Mouse (Mus musculus) CD4-positive helper T cell, adult 2 months (primary cell): Measurements from ENCODE around the gene Plscr1.

ENCODE experiments used
- DNase-seq: peaks from one replicate; pipeline ENCODE4 v3.0.0-alpha.2; 2012; ENCODE audit warnings: low read depth, missing footprints, low spot score

Gene Plscr1

DNA sequence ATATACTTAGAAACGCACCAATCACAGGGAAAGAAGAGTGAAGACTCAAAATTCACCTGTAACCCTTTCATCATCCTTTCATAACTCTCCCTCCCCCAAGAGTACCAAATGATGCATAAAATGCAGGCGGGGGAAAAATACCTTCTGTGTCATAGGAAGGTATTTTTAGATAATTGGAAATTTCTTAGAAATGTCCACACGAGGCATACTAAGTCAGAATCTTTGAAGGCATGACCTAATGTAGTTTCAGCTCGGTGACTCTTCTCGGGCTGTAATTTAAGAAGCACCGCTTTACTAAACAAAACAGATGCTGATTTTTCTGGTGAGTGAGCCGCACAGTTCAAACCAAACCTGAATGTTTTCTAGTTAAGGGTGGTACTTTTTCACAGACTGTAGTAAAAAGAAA lies at the start of gene Plscr1:
Plscr1 (plus strand) TSS at position 304 of the 406 bp plus-strand sequence.
- DNase-seq: peak; percentile 30

DNA sequence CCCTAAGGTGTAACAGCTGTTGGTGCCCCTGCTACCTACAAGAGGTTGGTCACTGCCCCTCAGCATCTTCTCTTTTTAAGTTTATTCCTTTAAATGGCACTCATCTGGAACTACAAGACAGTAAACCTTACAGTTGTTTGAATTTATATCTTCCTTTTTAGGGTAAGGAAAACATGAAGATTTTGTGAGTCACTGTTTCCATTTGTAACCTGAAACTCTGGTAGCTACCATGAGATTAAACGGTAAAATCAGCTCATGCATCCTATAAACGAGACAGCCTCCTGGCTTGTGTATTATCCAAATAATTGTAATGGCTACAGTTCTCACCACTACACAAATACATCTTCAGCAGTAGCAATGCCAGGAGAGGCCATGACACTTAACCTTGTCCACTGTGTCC lies 45.2 kb upstream of the Plscr1 start:
- no peak for DNase-seq

DNA sequence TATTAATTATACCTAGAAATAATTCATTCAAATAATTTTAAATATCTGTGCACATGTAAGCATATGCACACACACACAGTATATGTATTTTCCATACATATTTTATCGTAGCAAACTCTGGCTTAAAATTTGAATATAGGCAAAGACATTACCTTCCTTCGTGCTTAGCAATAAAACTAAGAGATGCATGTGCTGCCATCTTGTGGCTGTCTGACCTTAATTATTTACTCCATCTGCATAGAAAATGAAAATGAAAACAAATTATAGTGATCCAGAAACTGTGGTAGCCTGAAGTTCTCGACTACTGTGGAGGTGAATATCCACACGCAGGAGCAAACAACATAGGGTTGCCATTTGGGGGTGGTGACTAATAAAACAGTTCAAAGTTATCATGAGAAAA lies 42.2 kb upstream of the Plscr1 start:
- DNase-seq: peak; percentile 64

DNA sequence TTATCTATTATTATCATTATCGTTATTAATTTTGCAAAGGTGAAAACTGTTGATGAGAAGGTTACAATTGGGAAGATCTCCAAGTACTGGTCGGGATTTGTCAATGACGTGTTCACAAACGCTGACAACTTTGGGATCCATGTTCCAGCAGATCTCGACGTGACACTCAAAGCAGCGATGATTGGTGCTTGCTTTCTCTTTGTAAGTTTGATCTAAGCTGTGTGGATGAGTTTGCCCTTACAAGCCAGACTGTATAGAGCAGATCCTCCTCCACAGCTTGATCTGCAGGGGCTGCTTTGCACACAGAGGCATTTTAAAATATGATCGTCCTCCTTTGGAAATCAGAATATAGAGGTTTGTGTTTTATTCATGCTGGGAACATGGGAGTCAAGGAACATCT lies 41.8 kb upstream of the Plscr1 start:
- DNase-seq: no peak

DNA sequence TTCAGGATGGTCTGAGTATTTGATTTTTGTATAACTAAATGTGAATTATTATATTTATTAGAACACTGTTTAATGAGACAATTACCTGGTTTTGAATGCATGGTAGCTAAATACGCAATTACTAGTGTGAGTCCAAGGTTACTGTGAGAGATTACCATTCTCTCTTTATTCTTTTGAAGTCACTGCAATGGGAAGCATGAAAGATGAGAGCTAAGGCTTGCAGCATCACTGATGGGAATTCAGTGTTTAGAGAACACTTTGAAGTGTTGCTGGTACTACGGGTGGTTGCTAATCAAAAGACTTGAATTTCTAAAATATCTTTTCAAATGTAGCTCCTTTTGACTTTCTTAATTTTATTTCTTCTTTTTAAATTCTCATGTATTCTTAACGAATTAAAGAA lies 39.7 kb upstream of the Plscr1 start:
- no peak for DNase-seq

DNA sequence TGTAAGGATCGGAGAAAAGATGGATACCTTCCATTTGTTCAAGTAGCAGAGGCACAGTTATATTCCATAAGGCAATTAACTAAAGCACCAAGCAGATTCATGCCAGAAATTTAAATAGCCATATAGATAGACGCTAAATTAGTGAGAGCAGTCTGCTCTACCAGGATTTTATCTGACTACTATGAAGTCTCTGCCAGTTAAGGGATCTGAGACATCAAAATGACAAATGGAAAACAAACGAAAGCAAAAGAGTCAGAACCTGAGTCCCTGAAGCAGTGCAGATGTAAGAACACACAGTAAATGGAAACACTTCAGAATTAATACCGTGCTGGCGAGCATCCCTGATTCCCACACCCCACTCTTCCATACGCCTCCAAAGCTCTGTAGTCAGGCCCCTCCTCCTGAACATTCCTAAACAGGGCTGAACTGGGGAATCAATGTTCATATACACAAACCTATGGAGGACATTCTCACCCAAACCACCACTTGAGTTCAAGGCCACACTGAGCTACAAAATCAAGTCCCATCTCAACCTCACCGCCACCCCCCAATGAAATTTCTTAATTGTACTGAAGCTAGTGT lies 39.1 kb upstream of the Plscr1 start:
- no peak for DNase-seq

DNA sequence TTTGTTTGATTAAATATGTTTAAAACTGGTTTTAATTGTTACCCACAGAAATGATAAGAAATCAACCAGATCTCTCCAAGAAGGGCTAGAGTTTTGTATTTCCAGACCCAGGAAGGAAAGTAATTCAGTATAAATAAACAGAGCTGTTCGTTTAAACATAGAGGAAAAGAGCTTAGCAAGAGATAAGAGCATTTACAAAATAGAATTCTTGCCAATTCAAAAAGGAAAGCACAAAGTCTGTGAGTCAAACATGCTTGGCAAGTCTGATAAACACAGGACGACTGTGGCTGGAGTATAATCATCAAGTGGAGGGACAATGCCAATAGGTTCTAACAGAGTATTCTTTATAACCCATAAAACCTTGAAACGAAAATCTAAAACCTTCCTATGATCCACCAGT lies 38.5 kb upstream of the Plscr1 start:
- DNase-seq: no peak

DNA sequence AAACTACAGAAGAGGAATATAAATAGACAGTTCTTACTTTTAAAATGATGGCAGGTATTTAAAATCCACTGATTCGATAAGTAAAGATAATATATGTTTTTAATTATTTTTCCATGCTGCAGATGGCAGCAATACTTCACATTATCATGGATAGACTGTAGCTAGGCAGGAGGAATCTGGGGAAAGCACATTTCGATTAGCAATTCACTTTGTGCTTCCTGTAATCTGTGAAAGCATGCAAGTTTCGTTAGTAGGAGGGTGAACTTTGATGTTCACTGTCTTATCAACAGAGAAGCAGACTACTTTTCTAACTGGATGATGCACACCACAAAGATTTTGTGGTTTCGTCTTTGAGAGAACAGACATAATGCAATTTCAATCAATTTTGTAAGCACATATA lies 32.1 kb upstream of the Plscr1 start:
- DNase-seq: peak; percentile 40

DNA sequence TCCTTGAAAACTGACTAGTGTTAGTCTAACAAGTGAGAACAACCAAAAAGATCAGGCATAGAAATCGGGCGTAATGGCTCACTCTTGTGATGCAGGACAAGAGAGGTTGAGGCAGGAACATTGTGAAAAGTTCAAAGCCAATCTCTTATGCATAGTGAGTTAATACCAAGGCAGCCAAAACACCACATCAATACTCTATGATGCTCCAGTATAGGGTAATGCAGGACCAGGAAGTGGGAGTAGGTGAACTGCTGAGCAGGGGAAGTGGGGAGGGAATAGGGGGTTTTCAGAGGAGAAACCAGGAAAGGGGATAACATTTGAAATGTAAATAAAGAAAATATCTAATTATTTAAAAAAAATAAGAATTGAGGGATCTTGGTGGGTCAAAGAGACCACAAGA lies 31.7 kb upstream of the Plscr1 start:
- DNase-seq: no peak

DNA sequence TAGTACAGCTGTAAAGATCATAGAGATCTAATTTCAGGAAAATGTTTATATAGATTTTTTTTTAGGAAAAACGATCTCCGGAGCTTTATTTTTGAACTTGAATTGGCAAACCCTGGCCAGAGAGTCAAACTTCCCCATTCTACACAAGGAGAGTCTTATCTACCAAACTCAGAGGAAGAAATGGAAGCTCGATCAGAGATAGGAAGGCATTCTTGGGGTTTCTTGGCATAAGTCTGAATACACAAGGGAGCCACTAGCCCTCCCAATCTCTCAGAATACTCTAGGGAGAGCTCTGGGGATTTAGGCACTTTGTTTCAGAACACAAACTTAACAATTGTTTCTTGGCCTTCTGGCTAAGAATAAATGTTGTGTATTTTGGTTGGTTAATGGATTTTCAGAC lies 29.4 kb upstream of the Plscr1 start:
- no peak for DNase-seq

DNA sequence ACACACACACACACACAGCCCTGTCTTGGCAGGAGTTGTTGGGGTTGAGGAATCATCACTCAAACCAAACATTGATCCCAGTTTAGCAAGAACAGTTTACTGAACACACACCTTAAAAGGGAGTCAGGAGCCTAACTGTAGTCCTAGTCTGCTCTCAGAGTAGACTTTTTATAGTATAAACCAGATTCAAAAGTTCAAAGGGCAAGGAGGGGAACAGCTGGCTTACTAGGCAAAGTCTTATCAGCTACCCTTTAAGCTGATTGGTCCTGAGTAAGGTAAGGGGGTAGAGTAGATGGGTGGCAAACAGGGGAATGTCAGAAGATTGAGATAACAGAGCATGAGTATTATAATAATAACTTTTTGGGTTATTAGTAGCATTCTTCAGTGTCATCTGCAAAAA lies 28.1 kb upstream of the Plscr1 start:
- DNase-seq: no peak

DNA sequence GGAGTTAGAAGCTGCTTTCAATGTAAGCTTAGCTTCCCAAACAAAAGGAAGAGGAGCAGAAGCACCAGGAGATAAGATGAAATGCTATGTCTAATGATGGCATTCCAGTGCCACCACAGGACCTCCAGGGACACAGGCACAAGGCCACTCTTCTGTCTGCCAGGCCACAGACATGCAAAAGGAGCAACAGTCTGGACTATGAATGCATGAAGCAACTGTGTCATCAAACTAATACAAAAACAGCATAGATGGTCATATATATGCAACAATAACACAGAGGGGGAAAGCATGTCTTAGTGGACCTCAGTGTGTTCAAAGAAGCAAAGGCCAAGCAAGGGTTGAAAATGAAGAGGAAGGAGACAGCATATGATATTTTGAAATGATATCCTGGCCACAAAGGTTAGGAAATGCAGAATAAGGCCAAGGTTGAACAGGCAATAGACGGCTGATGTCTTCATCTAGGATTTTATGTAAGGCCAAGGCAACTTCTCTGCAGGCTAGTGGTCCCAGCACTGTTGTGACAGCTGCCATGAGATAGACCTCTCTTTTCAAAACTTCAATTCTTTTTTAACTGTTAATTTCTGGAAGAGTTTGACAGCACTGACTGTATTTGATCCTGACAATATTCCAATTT lies 24.8 kb upstream of the Plscr1 start:
- DNase-seq: no peak

DNA sequence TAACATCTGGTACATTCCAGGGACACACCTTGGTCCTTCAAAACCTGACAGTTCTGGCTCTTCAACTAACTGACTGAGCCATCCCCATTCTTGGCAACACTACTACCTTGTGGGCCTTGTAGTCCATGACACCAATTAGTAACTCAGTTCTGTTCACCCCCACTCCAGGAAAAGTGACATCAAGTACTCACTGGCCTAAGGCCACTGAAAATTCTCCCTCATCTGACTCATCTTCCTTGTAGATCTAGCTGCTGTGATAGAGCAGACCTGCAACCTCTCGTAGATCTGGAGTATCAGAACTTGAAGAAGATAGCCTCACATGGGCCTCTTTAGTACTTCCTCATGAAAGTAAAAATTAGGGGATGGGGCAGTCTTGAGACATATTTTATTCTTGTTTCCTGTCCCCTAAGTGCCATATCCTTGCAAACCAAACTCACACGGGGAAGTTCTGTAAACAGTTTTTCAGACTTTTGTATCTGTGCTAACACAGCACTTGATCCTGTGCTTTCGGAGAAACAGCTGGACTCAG lies 23.4 kb upstream of the Plscr1 start:
- no peak for DNase-seq

DNA sequence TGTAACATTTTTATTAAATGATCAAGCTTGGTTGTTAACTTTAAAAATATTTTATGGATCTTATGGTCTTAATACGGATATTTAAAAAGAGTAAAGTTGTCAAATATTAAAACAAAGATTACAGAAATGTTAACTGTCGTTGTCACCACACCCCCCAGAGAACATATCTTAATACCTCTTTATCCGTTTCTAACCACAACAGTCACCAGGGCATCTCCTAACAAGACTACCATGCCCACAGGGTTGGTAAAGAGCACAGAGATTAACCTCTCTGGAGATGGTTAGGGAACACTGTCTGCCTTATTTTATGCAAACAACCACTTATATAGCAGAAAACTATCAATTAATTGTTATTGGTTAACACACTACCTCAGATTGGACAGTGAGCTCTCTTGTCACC lies 22.8 kb upstream of the Plscr1 start:
- no peak for DNase-seq

DNA sequence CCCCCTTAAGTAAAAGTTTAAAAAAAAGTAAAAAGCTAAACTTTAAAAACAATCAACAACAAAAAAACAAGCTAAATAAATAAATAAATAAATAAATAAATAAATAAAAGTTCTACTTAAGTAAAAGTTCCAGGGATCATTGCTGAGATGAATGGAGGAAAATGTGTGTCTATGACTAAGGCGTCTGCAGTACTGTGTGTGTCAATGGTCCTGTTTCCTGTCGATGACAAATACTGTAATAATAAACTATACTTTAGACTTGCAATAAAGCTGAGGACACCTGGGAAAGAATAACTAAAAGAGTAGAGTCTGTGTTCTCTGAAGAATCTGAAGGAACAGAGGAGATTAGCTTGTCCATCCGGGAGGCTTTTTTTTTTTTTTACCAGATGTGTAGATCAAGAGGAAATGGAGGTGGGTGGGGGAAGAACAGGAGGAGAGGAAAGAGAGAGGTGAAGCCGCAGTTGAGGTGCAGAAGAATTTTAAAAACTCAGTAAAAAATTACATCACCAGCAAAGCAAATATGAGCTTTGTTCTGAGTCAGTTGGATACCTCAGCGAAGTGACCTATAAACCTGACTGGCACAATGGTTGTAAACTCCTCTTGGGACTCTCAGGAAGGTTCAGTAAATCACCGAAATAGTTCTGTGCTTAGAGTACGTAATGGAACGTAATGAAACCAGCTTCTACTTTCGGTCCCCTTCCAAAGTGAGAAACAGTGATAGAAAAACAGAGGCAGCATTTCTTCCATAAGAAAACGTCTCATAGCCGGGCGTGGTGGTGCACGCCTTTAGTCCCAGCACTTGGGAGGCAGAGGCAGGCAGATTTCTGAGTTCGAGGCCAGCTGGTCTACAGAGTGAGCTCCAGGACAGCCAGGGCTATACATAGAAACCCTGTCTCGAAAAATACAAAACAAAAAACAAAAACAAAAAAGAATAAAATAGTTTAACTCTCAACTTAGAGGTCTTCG lies 20.4 kb upstream of the Plscr1 start:
- peak; percentile 62 for DNase-seq

DNA sequence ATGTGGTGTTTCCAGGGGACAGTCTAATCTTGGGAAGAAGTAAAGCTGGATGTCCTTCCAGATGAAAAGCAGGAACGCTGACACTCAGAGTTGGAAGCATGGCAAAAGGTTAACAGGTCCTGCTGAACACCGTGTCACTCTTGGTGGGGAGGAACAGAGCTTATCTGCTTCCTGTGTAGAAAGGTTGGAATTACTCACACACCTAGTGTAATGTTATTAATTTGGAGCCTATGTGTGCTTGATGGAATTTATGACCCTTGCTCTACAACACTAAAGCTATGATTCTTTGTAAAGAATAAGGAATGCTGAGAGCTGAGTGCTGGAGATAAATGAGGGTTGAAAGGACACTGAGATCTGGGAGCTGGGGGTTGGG lies 19.7 kb upstream of the Plscr1 start:
- DNase-seq: peak; percentile 13

DNA sequence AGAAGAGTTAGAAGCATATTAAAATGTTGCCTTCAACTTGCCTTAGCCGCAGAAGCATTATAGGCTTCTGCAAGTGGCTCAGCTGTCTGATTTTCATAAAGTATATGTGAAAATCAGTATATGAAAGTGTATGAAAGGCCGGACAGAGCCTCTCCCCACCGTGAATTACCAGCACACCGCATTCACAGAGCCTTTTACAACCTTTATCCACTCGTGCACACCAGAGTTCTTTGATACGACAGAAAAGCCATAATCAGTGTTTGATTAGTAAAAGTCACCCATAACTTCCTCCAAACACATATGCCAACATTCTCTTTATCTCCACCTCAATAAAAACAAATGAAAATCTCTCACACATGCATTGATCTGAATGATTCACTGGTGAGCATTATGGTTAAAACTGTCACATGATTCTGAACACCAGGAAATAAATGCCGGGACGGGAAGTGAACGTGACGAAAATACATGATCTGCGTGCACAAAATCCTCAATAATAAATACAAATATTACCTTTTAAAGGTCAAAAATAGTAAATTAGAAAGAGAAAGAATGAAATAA lies 14.6 kb upstream of the Plscr1 start:
- no peak for DNase-seq

DNA sequence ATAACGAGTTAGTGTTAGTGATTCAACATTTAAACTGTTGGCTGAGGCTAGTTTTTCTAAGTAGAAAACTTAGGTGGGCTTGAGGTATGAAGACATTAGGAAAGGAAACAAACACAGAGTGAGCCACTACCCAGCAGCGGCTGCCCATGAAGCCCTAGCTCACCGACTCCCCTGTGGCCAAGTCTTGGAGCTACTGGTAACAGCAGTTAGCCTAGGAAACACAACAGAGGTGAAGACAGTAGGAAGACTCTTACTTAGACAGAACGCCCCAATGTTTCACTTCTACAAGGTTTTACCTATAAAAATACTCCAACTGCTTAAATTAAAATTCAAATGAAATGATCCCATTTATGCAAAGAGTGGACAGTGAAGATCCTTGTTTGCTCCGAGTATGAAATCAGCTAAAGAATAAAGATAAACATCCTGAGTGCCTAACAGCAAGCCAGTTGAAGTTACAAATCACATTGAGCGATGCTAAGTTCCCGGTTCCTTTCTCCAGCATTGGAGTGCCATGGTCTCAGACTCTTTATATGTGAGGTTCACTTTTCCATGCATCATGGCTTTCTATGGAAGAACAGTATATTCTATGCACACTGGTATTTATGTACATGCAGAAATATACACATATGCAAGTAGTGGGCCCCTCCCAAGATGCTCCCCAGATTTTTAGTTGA lies 640 bp upstream of the Plscr1 start:
- no peak for DNase-seq

DNA sequence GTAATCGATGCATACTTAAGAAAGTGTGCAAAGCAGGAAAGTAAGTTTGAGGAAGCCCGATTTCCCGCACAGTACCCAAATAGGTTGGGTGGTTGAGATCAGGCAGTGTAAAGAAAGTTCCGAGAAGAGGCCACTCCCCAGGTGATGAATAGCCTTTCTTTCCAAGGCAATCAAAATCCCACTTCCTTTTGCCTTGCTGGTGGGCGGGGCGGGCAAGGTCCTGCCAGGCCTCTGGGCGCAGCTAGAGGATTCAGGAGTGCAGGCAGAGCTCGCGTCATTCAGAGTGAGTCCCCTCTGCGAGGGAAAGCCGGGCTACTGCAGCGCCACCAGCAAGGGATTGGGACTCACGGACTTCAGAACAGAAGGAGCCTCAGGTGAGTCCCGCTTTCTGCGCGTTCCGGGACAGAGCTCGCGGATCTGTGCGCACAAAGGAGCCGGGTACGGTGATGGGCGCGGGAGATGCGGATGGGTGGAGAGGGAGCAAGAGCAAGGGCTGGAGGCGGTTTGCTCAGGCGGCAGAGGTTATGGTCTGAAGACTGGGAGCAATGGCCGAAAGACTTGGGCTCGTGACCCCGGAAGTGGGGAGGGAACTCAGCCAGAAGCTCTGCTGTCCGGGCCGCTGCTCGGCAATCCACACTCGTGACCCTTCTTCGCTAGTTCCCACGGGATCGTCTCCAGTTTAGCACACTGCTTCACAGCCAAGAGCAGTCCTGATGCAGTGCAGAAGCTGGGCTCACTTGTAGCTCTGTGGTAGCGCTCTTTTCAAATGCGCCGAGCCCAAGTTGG lies 630 bp downstream of the Plscr1 start:
- peak; percentile 60 for DNase-seq

DNA sequence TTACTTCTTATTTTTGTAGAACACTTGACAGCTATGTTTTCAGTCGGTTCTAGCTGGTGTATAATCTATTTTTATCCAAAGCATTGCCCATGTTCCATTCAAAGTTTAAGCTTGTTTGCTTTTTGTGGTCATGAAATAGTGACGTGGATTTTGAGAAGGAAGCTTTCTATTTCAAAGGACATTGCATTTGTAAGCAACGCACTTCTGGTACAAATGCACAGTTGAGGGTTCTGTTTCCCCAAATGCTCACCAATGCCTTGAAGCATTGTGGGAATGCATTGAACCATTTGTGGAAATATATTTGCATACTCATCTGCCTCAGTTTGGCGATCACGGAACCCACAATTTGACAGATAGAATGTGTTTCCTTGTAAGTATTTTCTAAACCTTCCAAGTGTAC lies 3.2 kb downstream of the Plscr1 start:
- peak; percentile 22 for DNase-seq
